Mouse (Mus musculus) layer of hippocampus, postnatal 36 days (tissue): Measurements from ENCODE around the gene Susd5. TPM values are rescaled to one million over a fixed set of nuclear protein-coding genes. Genes with fewer than 3 reads are reported as not detected.
"Not testable (repeated sequence)": the region's sequence is repeated elsewhere in the genome, so short reads cannot be mapped to it uniquely, and the experiment has no call there.

Experiments used
- DNase-seq, 2 experiments: peaks; one replicate each; pipeline ENCODE4 v3.0.0; 2022
- total RNA-seq, 2 experiments: library from RNA; stranded (reverse); gene quantifications; 2 replicates each; pipeline ENCODE4 v1.2.3; 2021

Gene Susd5
- total RNA-seq, 2 experiments from 2014 or later, result 3.0 to 4.3 TPM

DNA sequence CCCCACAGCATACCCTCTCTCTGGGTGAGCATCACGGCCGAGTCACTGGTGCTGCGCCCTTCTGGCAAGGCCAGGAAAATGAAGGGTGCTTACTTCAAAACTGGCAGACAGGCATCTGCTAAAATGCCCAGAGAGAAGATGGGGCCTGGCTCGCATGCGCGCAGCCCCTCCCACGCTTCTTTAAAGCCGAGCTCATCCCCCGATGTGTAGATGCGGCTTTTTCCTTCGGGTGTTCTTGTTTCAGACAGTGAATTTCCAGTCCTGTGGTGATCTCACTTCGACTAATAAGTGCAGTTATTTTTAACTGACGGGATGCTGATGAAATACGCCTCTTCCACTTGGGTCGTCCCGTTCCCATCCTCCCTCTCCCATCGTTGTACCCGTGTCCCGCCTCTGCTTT is 16.7 kb downstream of the Susd5 start:
- DNase-seq, result peak; percentile 11 to 29

DNA sequence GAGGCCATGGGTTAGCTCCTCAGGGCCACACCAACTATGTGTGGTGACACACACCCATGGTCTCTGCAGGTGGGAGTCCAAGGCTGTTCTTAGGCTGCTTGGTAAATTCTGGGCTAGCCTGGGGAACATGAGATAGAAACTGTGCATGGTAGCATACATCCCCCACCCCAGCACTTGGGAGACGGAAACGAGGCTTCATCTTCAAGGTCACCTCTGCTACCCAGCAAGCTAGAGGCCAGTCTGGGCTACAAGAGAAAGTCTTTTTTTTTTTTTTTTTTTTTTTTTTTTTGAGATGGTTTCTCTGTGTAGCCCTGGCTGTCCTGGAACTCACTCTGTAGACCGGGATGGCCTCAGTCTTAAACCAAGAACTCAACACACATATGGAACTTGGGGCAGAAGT is 29.5 kb downstream of the Susd5 start:
- no peak for DNase-seq

DNA sequence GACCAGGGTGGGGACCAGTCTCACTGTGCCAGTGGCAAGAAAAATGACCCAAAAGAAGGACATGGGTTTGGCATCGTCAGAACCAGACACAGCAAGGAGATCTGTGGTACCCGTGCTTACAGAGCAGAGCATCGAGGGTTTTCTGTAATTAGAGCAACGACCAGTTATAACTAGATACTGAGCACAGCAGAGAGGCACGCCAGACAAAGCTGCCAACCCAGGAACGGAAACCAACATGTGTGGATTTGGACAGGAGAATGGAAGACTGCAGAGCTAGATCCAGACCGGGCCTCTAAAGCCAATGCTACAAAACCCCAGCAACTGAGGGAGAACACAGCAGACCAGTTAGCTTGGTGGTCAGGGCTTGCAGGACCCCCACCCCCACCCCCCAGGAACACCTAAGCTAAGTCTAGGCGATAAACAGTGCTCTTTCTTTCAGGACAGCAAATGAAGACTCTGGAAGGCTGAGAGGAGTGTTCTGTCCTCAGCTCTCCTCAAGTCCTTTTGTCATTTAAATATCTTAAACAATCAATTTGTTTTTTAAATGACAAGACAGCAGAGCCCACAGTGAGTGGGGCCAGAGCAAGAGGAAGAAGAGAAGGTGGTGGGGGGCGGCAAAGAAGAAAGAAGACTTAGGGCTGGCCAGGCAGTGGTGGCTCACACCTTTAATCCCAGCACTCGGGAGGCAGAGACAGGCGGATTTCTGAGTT is 30.3 kb downstream of the Susd5 start:
- no peak for DNase-seq

DNA sequence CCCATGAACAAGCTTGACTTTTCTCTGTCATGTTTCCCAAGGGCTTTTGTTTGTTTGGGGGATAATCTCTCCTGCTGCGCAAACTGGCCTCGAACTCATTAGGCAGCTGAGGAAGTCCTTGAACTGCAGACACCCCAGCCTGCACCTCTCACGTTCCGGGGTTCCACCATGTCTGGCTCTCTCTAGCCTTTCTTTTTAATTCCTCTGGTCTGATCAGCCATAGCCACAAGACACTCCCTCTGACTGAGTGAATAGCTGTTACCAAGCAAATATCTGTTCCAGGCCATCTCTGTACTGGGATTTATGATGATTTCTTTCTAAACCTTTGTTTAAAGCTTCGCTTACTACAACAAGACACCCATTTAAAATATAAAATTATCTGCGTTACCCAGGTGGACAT is 31.9 kb downstream of the Susd5 start:
- not testable (repeated sequence) for DNase-seq

DNA sequence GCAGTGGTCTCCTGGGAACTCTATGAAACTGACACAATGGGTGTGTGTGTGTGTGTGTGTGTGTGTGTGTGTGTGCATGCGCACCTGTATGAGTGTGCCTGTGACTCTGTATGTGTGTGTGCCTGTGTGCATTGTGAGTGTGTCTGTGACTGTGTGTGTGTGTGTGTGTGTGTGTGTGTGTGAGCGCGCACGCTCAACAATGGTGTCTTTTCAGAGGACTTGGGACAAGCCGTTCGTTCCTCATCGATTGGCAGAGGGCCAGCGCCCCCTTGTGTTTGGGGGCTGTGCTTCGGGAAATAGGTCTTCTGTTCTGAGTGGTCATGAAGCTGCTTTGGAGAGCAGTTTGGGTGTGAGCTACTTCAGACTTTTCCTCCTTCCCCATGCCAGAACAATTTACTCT is 35.2 kb downstream of the Susd5 start:
- peak in 1 of 2 experiments; percentile 11 for DNase-seq

- DNase-seq, result no peak
Measured at GRCm38 (mm10) chr9:114094854-114095253, 37.9 kb downstream of the Susd5 start.

DNA sequence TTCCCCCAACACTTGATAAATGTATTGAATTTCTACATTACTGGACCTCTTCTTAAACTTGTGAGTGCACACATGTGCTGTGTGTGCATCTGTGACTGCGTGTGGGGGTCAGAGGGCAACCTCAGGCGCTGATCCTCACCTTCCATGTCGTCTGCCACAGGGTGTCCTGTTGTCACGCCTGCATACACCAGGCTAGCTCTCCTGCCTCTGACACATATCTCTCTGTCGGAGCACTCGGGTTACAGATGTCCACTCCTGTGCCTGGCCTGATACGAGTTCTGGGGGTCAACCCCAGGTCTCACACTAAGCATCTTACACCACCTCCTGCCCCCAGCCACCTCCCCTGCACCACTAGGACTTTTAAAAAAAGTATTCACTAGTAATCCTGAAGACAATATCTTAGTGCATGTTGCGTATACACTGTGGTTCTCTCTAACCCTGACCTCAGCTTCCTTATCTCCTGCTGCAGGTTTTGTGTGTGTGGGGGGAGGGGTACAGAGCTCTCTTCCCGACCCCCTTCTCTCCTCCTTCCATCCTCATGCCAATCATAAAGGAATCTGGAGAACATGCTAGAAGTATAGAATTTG is 41.9 kb downstream of the Susd5 start:
- no peak for DNase-seq

DNA sequence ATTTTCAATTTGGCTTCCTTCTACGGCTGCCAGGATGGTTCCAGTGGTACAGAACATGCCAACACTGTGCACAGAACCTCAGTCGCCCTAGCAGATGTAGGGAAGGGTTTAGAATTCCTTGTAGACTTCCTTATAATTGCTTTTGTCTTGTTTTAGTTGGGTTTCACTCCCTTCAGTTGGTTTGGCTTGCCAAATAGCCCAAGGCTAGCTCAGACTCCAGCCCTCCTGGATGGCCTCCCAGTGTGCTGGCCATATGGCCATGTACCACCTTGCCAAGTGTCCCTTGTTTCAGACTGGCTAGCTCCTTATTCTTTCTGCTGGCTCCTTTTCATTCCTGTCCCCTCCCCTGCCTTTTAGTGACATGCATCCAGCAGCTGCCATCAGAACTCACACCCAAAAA is 53.3 kb downstream of the Susd5 start:
- no peak for DNase-seq

- DNase-seq, result no peak
Measured at GRCm38 (mm10) chr9:114111161-114111560, 54.2 kb downstream of the Susd5 start.

DNA sequence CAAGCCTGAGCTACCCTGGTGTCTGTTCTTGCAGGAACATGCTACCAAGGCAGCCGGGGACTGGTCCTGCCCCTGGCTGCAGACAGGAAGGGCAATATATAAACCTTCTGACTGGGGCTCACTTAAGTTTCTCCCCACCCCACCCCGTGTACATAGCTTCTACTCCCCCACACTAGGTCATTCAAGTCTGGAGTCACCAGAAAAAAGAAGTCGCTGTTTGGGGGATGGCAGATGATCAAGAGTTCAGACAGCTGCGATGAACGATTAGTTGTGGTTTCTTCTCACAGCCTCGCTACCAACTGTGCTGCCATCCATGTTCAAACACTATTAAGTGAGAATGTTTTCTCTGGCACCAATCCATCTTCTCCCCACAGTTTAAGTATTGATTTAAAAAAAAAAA is 55.3 kb downstream of the Susd5 start:
- no peak for DNase-seq

DNA sequence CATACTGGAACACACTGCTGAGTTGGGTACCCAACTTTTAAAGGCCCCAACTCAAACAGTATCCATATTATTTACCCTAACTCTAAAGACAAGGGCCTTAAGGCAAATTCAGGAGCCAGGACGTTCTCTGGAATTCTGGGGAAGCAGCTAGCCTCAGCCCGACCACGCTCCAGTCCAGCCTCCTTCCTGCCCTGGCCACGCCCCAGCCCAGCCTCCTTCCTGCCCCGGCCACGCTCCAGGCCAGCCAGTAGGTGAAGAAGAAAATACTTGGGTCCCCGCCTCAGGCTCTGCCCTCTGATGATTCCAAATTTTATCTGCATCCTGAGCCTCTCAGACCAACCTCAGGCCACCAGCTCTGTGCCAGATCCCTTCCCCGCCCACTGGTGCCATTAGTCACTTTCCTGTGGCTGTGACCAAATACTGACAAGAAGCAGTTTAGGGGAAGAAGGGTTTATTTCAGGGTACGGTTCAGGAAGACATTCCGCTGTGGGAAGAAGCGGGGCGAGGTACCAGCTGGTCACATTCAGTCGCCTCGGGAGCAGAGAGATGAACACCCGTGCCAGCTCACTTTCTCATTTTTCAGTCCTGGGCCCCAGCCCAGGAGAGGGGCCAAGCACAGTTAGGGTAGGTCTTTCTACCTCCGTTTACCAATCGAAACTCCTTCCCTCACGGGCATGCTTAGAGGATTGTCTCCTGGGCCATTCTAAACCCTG is 57.1 kb downstream of the Susd5 start:
- DNase-seq, result no peak

DNA sequence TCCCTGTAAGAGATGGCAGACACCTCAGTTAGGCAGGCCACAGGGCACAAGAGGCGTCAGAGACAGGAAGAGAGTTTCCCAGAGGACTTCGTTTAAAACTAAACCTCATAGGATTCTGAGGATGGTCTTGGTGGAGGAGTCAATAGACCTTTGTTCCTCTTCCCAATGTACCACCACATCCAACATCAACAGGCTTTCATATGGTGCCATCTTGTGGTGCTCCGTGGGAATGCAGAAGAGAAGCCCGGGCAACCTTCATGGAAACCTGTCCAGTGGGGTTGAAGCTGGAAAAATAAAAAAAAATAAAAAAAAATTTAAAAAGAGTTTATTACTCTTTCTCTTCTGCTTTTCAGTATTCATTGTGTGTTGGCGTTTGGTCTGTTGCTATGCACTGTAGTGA is 59.7 kb downstream of the Susd5 start:
- peak; percentile 61 to 75 for DNase-seq

DNA sequence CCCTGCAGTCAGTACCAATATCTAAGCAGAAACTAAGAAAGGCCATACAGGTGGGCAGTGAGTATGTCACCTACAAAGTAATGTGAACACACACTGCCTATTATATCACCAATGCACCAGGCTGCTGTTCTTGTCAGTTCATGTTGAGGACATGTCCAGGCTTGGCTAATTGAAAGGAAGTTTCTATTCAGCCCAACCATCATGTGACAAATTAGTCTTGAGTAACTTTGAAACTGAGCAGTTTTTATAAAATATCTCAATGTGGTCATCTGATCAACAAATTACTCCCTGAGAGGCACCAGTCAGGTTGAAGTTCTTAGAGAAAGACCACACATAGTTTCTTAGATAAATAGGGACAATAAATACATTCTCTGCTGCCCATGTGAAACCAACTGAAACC is 65.9 kb downstream of the Susd5 start:
- not testable (repeated sequence) for DNase-seq

GRCm38 (mm10) chr9:114129273-114129835 is 72.4 kb downstream of the Susd5 start:
- not testable (repeated sequence) for DNase-seq

Other genes starting within 250 kb of the Susd5 start
- gene Ubp1, start 126.2 kb upstream of the Susd5 start, total RNA-seq, result 10 to 100 TPM; 76.1 to 85.1 TPM
- 10 to 100 TPM; 32.1 to 37.4 TPM for gene Fbxl2, start 10.9 kb upstream of the Susd5 start, total RNA-seq